Mouse (Mus musculus) ES-CJ7 (cell line): ENCODE measurements around the gene Ccdc12.

ENCODE experiments used
- DNase-seq: peaks from one replicate; pipeline ENCODE4 v3.0.0; 2011; ENCODE audit warnings: low read depth, low spot score

The Ccdc12 gene

DNA sequence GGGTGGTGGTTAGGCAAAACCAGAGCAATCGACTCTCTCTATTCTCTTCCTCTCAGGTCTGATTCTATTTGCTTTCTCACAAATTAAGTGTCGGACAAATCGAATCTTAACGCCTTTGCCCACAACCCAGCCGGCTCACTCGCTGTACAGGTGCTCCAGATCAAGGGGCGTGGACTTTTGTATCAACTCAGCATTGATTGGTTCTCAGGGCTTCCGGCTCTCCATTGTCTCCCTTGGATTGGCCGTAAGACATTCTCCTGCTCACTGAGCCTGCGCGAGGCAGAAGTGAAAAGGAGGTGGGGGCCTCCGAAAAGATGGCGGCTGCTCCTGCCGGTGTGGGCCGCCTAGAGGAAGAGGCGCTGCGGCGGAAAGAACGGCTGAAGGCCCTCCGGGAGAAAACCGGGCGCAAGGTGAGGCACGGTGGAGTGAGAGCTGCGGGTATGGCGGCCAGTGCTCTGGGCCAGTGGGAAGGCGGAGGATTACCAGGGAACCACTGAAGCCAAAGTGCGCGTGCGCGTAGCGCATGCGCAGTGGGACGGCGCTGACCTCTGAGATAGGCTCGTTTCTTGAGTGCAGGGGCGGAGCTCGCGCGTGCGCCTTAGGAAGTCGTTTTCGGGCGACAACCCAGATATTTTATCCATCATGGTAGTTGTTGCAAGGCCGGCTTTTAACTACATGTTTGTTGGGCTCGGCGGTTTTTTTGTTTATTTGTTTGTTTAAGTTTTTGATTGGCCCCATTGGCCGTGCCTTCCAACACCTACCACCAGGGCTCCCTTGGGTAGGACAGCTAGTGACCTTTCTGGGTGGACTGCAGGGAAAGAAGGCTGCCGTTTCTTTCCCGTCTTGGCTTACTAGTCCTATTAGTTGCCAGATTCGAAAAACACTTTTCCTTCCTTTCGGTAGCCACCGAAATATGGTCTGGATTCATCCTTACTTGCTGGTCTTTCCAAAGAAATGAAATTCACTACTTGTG, at the start of gene Ccdc12:
Gene Ccdc12, plus strand, starts transcription at position 255 of the 973 bp plus-strand sequence.
- peak; percentile 99 for DNase-seq

DNA sequence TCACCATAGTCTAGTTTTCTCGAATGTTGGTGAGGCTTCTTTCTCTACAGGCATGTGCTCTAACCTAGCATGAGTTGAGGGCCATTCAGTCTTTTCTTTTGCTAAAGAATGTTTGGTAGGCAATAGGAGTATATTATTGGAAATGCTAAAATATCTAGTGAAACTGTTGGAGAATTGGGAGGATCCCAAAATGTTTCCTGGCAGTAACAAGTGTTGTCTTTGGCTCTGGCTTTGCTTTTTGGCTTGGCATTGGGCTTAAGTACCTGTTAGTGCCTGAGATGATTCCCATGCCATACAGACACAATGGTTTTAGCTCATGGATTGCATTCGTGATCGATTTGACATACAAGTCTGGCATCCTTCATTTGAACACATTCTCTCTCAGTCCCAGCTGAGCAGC, 44.8 kb upstream of the Ccdc12 start:
- DNase-seq = no peak

DNA sequence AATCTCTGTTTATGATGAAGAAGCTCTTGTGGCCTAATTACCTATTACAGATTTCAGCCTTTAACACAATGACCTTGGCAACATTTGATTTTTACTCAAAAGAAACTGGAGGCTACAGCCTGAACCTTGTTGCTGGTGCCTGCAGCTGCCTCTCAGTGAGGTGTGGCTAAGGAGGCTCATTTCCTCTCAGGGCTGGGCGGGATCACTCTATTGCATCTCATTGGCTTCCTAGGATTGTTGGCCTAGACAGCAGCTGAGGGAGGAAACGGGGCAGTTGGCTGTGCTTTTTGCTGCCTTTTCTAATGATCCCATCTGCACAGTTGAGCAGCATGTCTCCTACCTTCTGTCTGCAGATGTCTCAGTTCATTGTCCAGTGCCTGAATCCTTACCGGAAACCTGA, 39.2 kb upstream of the Ccdc12 start:
- peak; percentile 57 for DNase-seq

DNA sequence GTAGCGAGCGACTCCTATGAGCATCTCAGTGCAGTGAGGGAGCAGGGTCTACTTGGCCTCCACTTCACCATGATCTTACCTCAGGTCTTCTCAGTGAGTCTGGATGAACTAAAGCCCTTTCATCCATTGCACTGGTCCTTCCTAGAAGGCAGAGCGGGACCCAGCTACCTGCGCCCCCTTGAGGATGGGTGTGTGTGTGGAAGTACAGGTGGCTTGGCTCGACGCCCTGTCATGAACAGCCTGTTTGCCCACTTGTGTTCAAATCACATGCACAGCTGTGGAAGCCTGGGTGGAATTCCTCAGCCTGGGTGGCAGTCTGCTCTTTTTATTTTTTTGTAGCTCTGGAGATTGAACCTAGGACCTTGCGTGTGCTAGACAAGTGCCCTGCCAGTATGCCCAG, 36.1 kb upstream of the Ccdc12 start:
- DNase-seq = peak; percentile 71

DNA sequence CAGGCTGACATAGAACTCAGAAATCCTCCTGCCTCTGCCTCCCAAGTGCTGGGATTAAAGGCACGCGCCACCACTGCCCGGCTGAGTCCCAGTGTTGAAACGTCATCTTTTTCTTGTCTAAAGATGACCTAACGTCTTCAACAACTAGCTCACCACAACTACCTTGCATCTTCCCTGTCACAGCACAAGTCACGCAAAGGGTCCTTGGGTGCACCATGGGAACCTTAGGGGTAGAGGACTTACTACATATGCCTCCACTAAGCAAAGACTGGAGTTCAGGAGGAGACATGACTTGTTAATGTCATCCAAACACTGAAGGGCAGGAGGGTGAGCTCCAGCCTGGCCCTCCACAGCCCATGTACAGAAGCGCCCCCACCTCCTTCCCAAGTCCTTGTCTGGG, 35.6 kb upstream of the Ccdc12 start:
- DNase-seq = no peak

DNA sequence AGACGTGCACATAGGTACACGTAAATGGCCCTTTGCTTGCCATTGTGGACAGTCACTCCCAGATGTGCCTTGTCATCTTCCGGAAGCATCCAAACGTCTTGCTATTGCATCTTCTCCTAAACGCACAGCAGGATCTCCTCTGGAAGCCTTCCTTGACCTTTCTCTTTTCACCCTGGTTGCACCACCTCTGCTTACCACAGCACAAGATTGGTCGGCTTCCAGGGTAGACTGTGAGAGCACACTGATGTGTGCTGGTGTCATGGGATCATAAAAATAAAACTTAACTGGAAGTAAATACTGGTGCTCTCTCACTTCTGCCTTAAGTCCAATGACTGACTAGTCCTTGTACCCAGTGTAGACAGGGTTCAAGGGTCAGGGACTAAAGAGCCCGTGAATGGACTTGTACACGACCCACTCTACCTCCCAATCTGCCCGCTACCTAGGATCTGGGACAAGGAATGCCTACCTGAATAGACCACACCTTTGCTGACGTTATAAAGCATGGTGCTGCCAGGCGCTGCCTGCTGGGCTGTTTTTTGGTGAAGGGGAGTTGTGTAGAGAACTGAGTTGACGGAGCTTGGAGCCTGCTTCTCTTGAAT, 33.6 kb upstream of the Ccdc12 start:
- no peak for DNase-seq

DNA sequence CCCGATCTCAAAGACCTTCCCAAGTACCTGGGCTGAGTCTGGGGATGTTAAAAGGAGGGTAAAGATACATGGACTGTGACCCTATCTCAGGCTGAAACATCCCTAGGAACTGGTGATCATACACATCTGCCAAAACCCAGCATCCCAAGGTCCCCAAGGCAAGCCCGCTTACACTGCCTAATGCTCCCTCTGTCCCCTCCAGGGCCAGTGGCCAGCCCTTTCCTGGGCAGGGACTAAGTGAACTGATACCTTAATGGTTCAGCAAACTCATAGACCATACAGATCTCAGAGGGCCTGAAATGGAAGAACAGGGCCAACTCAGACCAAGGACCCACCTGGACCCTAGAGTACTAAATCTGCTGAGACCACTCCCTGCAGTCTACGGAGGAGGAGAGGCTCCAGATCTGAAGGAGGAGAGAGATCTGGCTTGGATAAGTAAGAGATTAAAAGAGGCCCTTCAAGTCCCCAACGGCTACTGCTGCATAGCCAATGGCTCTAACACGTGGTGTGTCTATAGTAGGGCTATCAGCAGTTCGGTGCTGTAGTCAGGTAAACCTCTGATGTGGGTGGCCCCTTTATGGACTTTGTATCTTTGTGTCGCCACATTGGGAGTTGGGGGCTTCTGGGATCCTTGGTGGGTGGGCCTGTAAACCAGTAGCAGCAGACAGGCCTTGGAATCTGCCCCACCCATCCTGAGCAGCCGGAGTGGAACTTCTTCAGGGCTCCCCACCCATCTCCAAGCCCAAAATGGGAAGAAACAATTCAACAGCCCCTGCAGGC, 32.7 kb upstream of the Ccdc12 start:
- DNase-seq = peak; percentile 49

DNA sequence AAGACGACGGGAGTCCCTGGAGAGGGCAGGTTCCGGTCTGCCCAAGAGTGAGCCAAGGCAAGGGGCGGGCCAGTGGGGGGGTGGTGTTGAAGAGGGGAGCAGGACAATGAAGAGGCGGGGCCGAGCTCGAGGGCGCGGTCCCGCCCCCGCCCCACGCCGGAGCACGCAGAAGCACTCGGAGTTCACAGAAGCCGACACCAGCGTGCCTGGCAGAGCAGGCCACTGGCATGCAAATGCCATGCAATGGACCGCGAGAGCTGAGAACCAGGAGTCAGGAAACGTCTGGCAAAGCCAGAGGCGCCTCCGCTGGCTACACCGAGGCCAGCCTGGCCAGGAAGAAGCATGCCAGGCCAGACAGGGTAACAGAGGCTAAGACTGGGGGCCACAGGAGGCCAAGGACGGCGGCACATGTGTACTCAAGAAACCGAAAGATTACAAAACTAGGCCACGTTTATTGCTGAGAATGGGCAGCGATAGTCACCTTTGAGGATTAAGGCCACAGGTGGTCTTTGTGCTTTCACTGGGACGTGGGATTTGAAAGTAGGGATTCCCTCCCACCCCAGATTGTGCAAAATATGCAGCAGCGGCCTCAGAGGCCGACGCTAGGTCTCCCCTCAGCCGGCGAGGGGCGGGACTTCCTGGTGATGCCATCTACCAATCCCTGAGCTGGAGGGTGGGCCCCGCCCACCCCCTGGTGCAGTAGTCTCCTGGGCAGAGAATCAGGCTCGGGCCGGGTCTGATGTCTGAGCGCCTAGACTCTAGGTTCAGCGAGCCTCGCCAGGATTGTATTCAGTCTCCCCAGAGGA, 31.7 kb upstream of the Ccdc12 start, which contains the start of gene Nradd:
Gene Nradd, minus strand, starts transcription at position 92 of the 806 bp plus-strand sequence.
- DNase-seq = peak; percentile 91

DNA sequence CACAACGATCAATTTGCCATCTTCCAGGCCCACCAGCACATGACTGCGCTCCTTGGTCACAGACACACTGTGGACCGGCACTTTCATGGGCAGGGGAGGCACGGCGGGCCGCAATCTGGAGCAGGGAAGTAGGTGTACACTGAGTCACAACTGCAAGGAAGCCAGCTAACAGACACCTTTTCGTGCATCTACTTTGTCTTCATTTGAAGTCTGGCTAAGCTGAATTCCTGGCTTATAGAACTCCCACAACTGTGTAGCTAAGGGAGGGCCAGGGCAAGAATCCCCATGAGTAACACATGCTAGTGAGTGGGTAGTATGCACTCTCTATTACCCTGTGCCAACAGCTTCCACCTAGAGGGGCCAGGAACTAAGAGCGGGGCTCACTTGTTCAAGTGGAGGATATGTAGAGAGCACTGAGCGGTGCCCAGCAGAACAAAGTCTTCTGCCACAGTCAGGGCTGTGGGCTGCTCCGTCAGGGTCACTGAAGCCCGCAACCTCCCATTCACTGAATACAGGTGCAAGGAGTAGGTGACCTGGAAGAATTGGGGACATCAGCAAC, 30.9 kb upstream of the Ccdc12 start:
- DNase-seq = no peak

DNA sequence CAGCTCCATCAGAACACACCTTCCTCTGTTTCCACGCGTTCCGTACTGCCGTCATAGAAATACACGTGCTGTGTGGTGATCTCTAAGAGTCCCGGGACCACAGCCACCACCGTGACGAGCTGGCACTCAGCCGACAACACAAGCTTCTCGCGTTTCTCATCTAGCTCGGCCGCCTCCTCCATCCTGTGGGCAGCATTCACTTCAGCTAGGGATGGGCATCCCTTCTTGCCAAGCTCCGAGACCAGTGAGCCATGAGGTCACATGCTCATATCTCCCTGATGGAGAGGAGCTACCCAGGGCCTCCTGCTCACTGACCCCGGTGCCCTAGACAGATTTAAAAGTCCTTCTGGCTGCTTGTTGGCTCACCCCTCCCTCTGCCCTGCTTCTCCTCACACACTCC, 26.1 kb upstream of the Ccdc12 start:
- no peak for DNase-seq

DNA sequence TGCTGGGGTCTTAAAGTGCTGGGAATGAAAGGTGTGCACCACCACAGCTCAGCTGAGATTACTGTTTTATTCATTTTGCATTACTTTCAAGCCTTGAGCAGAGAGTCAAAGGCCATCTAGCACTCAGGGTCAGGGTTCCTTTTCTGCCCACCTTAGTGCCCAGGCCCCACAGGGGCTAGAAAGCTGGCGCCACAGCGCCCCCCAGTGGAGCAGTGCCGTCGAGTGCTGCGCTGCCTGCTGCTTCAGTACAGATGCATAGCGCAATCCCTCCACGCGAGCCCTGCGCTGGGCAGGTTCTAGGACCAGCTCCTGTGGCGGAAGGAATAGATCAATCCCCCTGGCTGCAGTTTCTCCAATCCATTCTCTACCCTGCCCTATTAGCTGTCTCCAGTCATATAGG, 25.1 kb upstream of the Ccdc12 start:
- DNase-seq = peak; percentile 75

DNA sequence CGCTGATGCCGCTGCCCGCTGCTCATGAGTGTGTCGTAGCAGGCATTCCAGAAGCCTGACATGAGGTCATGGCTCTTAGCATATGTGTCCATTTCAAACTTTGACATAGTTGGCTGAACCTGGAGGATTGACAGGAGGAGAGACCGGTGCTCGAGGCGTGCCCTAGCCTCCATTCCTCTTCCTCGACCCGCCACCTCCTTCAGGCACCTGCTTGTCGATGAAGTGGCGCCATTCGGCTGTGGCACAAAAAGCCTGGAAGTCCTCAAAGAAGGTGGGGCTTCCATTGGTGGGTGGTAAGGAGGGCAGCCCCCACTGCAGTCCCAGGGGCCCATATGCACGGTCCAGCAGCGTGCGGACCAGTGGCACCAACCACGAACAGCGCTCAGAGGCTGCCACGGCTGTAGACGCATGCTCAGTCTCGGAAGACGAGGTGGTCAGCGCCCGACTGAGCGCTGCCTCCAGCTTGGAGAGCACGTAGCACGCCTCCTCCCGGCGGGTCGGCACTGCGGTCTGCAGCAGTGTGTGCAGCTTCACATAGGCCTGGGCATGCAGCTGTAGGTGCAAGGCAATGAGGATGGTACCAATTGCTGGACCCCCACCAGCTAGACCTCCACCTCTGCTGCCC, 24.5 kb upstream of the Ccdc12 start:
- peak; percentile 65 for DNase-seq

DNA sequence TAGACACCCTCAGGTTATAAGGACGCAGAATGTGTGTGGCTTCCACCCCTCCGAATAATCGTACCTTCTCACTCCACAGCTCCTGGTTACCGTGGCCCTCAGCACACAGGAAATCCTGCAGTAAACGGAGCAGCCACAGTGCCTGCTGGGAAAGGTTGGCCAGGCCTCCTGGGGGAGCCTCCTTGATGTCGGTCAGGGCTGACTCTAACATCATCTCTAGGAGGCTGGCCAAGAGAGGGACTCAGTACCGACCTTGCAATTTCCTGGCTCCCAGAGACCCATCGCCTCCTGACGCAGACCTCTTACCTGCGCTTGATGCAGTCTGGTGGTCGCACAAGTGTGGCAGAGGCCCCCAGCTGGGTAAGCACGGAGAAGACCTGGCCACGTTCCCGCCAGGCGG, 23.6 kb upstream of the Ccdc12 start:
- no peak for DNase-seq

DNA sequence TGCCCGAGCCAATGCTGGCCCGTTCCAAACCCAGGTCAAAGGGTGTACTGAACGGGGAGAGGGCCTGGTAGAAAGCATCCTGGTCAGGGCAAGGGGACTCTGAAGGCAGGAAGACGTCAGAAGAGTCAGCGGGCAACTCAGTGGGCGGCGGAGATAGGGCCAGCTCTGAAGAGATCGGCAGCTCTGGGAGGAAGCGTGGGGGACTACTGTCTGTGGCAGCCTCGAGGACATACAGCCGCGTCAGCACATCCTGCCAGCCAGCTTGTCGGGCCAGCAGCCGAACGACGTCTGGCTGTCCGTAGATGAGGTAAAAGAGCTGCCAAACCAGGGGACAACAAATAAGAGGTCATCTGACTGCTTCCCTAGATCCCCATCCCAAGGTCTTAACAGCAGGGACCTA, 22.4 kb upstream of the Ccdc12 start:
- DNase-seq = no peak

DNA sequence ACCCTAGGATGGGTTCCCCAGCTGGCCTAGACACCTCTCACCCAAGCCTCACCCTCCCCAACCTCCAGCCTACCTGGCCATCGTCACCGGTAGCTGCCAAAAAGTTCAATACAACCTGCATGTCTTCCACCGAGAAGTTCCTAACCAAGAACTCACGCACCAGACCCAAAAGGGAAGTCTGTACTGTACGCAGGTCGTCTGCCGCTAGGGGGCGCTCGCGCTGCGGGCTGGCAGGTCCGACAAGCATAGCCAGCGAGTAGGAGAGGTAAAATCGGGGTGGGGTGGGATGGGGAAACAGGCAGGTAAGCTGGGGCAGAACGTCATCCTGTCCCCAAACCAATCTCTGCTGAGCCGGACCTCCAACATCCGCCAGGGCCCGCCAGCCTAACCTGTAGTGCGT, 21.1 kb upstream of the Ccdc12 start:
- DNase-seq = peak; percentile 85

DNA sequence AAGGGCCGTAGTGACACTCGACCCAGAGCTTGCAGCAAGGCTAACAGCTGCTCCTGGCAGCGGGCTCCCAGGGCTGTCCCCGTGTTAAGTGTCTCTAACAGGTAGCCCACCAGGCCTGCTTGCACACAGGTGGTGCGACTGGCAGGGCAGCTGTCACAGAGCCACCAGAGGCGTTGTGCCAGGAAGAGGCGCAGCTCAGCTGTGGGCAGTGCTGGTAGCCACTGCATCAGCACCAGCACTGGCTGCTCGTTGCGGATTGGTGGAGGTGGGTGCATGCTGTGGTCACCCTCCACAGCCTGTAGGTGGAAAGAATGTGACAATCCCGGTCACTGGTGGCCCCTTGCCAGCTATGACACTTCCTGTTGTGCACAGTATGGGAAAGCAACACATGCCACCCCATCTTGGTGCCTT, 17.7 kb upstream of the Ccdc12 start:
- no peak for DNase-seq

DNA sequence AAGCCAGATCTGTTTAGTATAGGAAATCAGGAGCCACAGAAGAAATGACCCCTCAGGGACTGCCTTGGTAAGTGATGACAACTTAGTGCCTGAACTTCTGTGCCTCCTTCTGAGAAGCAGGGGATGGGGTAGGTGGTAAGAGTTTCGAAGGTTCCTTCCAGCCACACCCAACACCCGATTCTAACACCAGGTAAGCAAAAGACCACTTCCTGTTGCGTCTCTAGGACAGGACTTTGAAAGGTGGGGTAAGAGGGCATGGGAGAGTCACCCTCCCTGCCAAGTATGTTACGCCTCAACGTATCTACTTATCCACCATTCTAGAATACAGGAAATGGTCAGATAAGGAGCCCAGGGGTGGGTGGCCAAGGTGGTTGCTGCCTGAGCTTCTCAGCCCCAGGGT, 15.3 kb upstream of the Ccdc12 start:
- DNase-seq = no peak

DNA sequence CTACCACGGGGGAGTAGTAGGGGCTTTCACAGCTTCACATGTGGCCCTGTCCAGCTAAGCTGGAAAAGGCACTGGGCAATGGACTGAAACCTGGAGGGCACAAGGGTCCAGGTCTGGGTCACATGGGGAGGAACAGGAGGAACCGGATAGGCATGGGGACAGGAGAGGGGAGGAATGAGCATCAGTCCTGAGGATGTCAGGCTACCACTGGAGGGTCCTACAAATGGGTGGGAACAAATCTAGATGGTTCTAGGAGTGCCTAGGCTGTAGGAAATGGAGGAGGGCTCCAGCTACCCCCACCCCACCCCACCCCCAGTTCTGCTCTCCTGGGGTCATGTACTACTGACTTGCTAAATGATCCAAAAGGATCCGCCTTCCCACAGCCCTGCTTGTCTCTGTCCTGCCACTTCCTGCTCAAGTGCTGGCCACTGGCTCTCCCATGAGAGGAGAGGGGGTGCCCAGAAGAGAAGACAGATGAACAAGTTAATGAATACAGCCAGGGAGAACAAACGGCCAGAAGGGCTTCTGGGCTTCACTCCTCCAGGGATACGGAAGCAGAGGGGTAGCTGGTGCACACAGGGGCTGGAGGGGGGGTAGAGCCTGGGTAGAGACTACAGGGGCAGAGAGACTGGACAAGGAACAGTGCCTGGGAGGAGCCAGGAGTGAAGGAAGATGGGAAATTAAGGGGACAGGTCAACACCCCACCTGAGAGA, 13.3 kb upstream of the Ccdc12 start:
- DNase-seq = no peak

DNA sequence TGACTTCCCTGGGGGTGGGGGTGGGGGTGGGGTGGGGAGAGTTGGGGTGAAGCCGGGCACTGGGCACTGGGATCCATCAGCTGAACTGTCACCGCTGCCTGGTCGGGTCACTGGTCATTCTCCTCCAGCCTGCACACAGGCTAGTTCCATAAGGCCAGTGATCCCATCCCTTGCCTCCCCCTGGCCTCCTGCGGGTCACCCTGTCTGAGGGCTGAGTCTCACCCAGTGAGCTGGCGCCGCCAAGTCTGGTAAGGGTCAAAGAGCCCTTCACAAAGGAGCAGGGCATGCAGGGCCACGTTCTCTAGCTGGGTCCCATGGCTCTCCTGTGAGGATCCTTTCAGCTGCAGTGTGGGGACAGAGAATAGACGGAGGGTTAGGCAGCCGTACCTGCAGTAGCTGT, 12.5 kb upstream of the Ccdc12 start:
- no peak for DNase-seq

DNA sequence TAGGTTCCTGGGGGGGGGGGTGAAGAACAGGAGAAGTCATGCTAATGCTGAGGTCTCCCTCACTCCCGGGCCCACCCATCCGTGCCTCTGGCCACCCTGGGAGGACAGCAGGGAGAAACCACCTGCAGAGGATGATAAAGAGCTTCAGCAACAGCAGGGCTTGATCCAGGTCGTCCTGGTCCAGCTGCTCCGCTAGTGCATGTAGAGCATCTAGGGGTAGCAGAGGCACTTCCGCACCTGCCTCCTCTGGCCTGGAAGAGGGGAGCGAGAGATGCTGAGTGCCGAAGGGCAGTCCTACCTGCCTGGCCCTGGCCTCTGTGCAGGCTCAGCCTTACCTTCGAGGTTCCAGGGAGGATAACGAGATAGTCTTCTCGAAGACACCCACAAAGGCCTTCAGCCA, 12.0 kb upstream of the Ccdc12 start:
- DNase-seq = no peak
